Mouse (Mus musculus) forebrain, embryonic 10.5 days (tissue): ENCODE measurements around the gene Pex6. TPM values are rescaled to one million over a fixed set of nuclear protein-coding genes. Genes with fewer than 3 reads are reported as not detected.
"Not testable (repeated sequence)": the region's sequence is repeated elsewhere in the genome, so short reads cannot be mapped to it uniquely, and the experiment has no call there.

Source experiments
- DNase-seq: peaks from one replicate; pipeline ENCODE4 v3.0.0-alpha.2; 2017; ENCODE audit warnings: low spot score; ENCODE audit errors: extremely low spot score
- H3K27ac ChIP-seq: fragments of 300-500 bp; sonication (generic); 2 replicates; pipeline ENCODE4 v1.5.1; 2016; ENCODE audit warnings: mild to moderate bottlenecking
- H3K27me3 ChIP-seq: fragments of 300-500 bp; sonication (generic); 2 replicates; pipeline ENCODE4 v1.6.1; 2016; ENCODE audit warnings: mild to moderate bottlenecking; ENCODE audit not compliant: poor library complexity, severe bottlenecking
- H3K36me3 ChIP-seq: fragments of 300-500 bp; sonication (generic); replicated peaks from 2 replicates; pipeline ENCODE4 v1.6.1; 2016; ENCODE audit warnings: mild to moderate bottlenecking, moderate library complexity
- H3K4me1 ChIP-seq: fragments of 300-500 bp; sonication (generic); 2 replicates; pipeline ENCODE4 v1.6.1; 2016
- H3K4me3 ChIP-seq: fragments of 300-500 bp; sonication (generic); 2 replicates; pipeline ENCODE4 v1.5.1; 2016; ENCODE audit warnings: mild to moderate bottlenecking, moderate library complexity
- H3K9me3 ChIP-seq: fragments of 300-500 bp; sonication (generic); 2 replicates; pipeline ENCODE4 v1.6.1; 2016; ENCODE audit warnings: mild to moderate bottlenecking, moderate library complexity
- WGBS: fragments of 180-500 bp; shearing (Covaris S2); methylation state at CpG from one replicate; pipeline ENCODE4 v1.1.7; 2016; 5-methylcytosine and 5-hydroxymethylcytosine counted together
- polyA plus RNA-seq: library from polyadenylated mRNA; unstranded; fragments of >200 nt; fragmentation: Nextera tagmentation; extraction: Ambion mirVana; gene quantifications from 2 replicates; pipeline ENCODE4 v1.2.1, GENCODE M21; 2016

The Pex6 gene
- polyA plus RNA-seq, 1 experiment from 2014 or later = 20.2 TPM

DNA sequence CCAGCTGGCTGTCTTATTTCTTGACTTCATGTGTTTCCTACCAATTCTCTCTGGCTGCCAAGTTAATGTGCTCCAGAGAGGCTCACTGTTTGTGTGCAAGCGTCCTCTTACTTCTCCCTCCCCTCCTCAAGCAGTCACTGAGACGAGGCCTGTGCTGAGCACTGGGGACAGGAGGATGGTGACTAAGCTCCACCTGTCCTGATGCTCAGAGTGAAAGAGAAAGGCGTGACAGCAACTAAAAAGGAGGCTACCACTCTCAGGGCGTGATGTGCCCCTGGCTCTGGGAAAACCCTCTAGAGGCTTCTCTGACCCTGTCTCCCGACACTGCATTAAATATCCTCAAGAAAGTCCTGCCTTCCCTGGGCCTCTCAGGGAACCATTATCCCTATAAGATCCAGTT lies 38.0 kb downstream of the Pex6 start:
- Histone ChIP-seq H3K4me3 (no peak overlapping the region), H3K27ac (no peak overlapping the region), H3K36me3 (peaks cover 53% of the 10 kb centered on the region), H3K9me3 (no peaks in the 10 kb centered on the region), H3K4me1 (peaks cover 22% of the 10 kb centered on the region), H3K27me3 (no peaks in the 10 kb centered on the region)
- DNase-seq = no peak
- 91% methylated on average over 5 of the region's 5 CpGs for WGBS

- H3K4me3 ChIP-seq = peak overlapping the region; percentile 67
- peaks cover 3% of the 10 kb centered on the region; the same call in 1 of the 2 replicates for H3K9me3 ChIP-seq
- no peak for DNase-seq
- peaks cover 22% of the 10 kb centered on the region for H3K4me1 ChIP-seq
- H3K36me3 ChIP-seq = peaks cover 40% of the 10 kb centered on the region
- 94% methylated on average over 4 of the region's 4 CpGs for WGBS
- peak overlapping the region; percentile 90; the same call in 1 of the 2 replicates for H3K27ac ChIP-seq
- no peaks in the 10 kb centered on the region for H3K27me3 ChIP-seq
Observed at GRCm38 (mm10) chr17:46750580-46750979, 39.3 kb downstream of the Pex6 start.

DNA sequence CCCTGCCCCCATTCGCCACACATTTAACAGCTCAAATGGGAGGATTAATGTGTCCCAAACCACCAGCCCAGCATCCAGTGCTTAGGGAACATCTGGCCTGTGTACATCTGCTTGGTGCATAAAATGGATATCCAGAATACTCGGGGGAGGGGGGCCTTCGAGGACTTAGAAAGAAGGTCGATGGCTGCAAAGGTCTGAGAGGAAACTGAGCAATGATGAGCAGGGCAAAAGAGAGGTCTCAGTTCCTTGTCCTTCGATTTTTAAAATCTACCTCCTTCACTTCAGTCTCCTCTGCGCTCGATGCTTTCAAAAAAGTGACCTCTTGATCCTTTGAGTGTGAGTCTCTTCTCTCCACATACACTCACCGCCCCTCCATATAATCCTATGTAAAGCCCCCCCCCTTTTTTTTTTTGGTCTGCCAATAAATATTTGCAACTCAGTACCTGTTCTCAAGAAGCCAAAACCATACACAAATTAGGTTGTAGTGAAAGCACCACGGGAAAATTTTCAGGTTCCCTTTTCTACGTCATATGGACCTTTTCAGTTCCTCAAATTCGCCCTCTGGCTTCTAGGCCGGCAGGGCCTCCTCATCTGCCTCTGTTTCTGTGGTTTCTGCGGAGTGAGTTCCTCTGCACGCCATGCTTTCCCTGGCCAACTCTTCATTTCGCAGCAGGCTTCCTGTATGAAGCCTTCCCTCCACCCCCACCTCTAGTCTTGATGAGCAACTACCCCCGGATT lies 40.0 kb downstream of the Pex6 start:
- H3K27me3 ChIP-seq = no peaks in the 10 kb centered on the region
- 37% methylated on average over 16 of the region's 16 CpGs for WGBS
- H3K4me1 ChIP-seq = peaks cover 24% of the 10 kb centered on the region
- no peak for DNase-seq
- peak overlapping the region; percentile 90 for H3K27ac ChIP-seq
- H3K4me3 ChIP-seq = peak overlapping the region; percentile 67
- peaks cover 33% of the 10 kb centered on the region for H3K36me3 ChIP-seq
- peaks cover 3% of the 10 kb centered on the region; the same call in 1 of the 2 replicates for H3K9me3 ChIP-seq

- Histone ChIP-seq H3K27me3 (no peaks in the 10 kb centered on the region), H3K4me3 (peak within 1 kb of the TSS; percentile 67), H3K9me3 (peaks cover 3% of the 10 kb centered on the region; the same call in 1 of the 2 replicates), H3K36me3 (peaks cover 26% of the 10 kb centered on the region), H3K4me1 (peaks cover 32% of the 10 kb centered on the region), H3K27ac (peak within 1 kb of the TSS; percentile 90)
- WGBS = under 1% methylated on average over 58 of the region's 58 CpGs
- peak; percentile 99 for DNase-seq
Observed at GRCm38 (mm10) chr17:46751794-46752556, 40.7 kb downstream of the Pex6 start, which contains the start of gene Cnpy3. Cnpy3 (minus strand) TSS chr17:46752214.

- Histone ChIP-seq H3K4me3 (no peak overlapping the region), H3K9me3 (peaks cover 3% of the 10 kb centered on the region; the same call in 1 of the 2 replicates), H3K36me3 (no peaks in the 10 kb centered on the region), H3K27me3 (no peaks in the 10 kb centered on the region), H3K4me1 (peaks cover 11% of the 10 kb centered on the region), H3K27ac (no peak overlapping the region)
- DNase-seq = no peak
- WGBS = 86% methylated on average over 12 of the region's 12 CpGs
Observed at GRCm38 (mm10) chr17:46758753-46759152, 47.5 kb downstream of the Pex6 start.

- H3K27me3 ChIP-seq = no peaks in the 10 kb centered on the region
- DNase-seq = no peak
- no peaks in the 10 kb centered on the region for H3K9me3 ChIP-seq
- H3K27ac ChIP-seq = no peak within 1 kb of the TSS
- peaks cover 6% of the 10 kb centered on the region; the same call in 1 of the 2 replicates for H3K4me1 ChIP-seq
- H3K36me3 ChIP-seq = no peaks in the 10 kb centered on the region
- H3K4me3 ChIP-seq = no peak within 1 kb of the TSS
- WGBS = 81% methylated on average over 2 of the region's 2 CpGs
Observed at GRCm38 (mm10) chr17:46763544-46763943, 52.3 kb downstream of the Pex6 start, which contains the start of gene Ptcra. Ptcra (minus strand) TSS chr17:46763712.

DNA sequence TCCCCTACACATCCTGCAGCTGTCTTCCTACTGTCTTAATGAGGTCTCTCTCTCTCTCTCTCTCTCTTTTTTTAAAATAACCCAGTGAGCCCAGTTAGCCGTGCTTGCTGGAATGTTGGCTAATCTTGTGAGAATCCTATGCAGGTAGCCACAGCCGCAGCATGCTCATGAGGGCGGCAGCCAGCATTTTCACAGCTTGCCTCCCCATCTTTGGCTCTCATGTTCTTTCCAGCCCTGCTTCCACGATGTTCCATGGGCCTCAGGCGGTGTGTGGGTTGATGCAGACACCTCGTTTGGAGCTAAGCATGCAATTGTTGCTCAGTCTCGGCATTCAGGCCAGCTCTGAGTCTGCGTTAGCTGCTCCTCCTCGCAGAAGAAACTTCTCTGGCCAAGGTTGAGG lies 53.7 kb downstream of the Pex6 start:
- H3K36me3 ChIP-seq, H3K9me3 ChIP-seq, H3K27ac ChIP-seq, H3K27me3 ChIP-seq, DNase-seq, H3K4me1 ChIP-seq, H3K4me3 ChIP-seq: not testable (repeated sequence)
- WGBS = 71% methylated on average over 9 of the region's 9 CpGs

DNA sequence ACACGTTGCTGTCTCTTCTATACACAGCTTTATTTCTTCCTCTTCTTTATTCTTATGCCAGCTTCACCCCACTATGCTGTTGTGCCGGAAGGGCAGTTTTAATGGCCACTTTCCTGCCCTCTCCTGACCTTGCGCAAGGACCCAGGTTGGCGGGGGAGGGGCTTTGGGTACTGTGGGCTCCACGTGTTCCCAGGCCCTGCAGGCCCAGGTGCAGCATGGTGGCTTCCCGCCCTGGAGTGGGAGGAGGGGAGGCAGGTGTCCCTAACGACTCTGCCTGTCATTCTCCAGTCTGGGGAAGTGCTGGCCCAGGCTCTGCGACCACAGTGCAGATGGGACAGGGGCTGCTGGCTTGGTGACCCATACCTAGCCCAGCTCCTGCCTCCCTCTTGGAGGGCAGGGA lies 56.6 kb downstream of the Pex6 start:
- H3K9me3 ChIP-seq = no peaks in the 10 kb centered on the region
- H3K27me3 ChIP-seq = no peaks in the 10 kb centered on the region
- DNase-seq = no peak
- H3K27ac ChIP-seq = peak overlapping the region; percentile 48
- no peaks in the 10 kb centered on the region for H3K36me3 ChIP-seq
- WGBS = 69% methylated on average over 8 of the region's 8 CpGs
- peaks cover 15% of the 10 kb centered on the region for H3K4me1 ChIP-seq
- H3K4me3 ChIP-seq = no peak overlapping the region

DNA sequence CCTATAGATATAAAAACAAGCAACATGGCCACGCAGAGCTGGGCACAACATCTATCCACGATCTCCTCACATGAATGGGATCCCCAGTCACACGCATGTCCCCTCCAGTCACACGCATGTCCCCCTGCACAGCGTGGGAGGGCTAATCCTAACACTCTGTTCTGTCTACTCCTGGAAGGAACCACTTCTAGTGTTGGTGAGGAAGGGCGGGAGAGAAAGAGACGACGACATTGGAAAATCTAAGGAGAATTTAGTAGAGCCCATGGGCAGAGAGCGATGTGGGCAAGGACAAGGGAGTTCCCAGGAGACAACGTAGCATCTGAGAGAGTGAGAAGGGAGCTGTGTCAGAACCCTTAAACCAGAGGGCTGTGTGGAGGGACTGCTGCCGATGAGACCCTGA lies 59.3 kb downstream of the Pex6 start:
- Histone ChIP-seq H3K27me3 (no peaks in the 10 kb centered on the region), H3K4me1 (peaks cover 29% of the 10 kb centered on the region), H3K9me3 (no peaks in the 10 kb centered on the region), H3K36me3 (peaks cover 18% of the 10 kb centered on the region), H3K27ac (no peak overlapping the region), H3K4me3 (peak overlapping the region; percentile 16; the same call in 1 of the 2 replicates)
- 91% methylated on average over 11 of the region's 11 CpGs for WGBS
- no peak for DNase-seq

DNA sequence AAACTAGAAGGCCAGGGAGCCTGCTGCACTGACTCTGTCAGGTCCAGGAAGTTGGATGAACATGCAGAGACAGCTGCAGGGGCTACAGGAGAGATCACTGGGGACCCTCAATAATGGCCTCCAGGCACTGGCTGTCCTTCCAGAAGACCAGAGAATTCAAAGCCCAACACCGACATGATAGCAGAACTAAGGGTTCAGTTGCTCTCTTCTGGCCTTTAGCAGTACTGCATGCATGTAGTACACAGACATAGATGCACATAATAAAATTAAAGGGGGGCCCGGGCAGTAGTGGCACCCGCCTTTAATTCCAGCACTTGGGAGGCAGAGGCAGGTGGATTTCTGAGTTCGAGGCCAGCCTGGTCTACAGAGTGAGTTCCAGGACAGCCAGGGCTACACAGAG lies 59.8 kb downstream of the Pex6 start:
- Histone ChIP-seq H3K36me3 (peaks cover 22% of the 10 kb centered on the region), H3K4me1 (peaks cover 29% of the 10 kb centered on the region), H3K4me3 (peak overlapping the region; percentile 16), H3K27ac (no peak overlapping the region), H3K27me3 (no peaks in the 10 kb centered on the region), H3K9me3 (no peaks in the 10 kb centered on the region)
- no peak for DNase-seq
- 92% methylated on average over 4 of the region's 4 CpGs for WGBS

DNA sequence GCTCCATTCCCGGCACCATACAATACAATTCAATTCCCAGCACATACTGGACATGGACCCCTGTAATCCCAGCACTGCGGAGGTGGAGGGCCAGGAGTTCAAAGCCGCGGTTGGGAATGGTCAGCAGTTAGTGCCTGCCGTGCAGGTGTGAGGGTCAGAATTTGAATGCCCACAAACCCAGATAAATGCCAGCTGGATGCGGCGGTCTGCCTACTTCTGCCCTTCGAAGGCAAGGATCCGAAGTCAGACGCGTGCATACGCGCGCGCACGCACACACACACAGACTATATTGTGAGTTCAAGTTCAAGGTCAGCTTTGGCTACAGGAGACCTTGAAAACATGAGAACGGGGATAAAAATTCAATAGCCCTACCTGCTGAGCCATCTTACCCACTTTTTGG lies 60.4 kb downstream of the Pex6 start:
- peaks cover 28% of the 10 kb centered on the region for H3K36me3 ChIP-seq
- no peaks in the 10 kb centered on the region for H3K9me3 ChIP-seq
- DNase-seq = no peak
- peaks cover 29% of the 10 kb centered on the region for H3K4me1 ChIP-seq
- H3K27ac ChIP-seq = peak overlapping the region; percentile 90
- 72% methylated on average over 17 of the region's 17 CpGs for WGBS
- no peaks in the 10 kb centered on the region for H3K27me3 ChIP-seq
- H3K4me3 ChIP-seq = peak overlapping the region; percentile 70

GRCm38 (mm10) chr17:46772038-46772403 lies 60.8 kb downstream of the Pex6 start:
- peaks cover 29% of the 10 kb centered on the region for H3K4me1 ChIP-seq
- H3K27ac ChIP-seq = peak overlapping the region; percentile 90
- DNase-seq = no peak
- H3K4me3 ChIP-seq = peak overlapping the region; percentile 70
- peaks cover 32% of the 10 kb centered on the region for H3K36me3 ChIP-seq
- 15% methylated on average over 5 of the region's 5 CpGs for WGBS
- H3K27me3 ChIP-seq = no peaks in the 10 kb centered on the region
- H3K9me3 ChIP-seq = no peaks in the 10 kb centered on the region
